Mouse (Mus musculus) cortical plate, adult 2 months (tissue): ENCODE results near the gene Gm44511.

Experiments used
- CTCF ChIP-seq: fragments of 200-500 bp; IDR thresholded peaks from 2 replicates; pipeline ENCODE4 v1.5.1; 2011; ENCODE audit warnings: mild to moderate bottlenecking, control low read depth, low read length; ENCODE audit not compliant: insufficient read depth; ENCODE audit errors: extremely low read depth
- POLR2A ChIP-seq: fragments of 200-500 bp; IDR thresholded peaks from 2 replicates; pipeline ENCODE4 v1.6.1; 2011; ENCODE audit warnings: mild to moderate bottlenecking, low read length, control low read depth; ENCODE audit not compliant: insufficient read depth; ENCODE audit errors: extremely low read depth

DNA sequence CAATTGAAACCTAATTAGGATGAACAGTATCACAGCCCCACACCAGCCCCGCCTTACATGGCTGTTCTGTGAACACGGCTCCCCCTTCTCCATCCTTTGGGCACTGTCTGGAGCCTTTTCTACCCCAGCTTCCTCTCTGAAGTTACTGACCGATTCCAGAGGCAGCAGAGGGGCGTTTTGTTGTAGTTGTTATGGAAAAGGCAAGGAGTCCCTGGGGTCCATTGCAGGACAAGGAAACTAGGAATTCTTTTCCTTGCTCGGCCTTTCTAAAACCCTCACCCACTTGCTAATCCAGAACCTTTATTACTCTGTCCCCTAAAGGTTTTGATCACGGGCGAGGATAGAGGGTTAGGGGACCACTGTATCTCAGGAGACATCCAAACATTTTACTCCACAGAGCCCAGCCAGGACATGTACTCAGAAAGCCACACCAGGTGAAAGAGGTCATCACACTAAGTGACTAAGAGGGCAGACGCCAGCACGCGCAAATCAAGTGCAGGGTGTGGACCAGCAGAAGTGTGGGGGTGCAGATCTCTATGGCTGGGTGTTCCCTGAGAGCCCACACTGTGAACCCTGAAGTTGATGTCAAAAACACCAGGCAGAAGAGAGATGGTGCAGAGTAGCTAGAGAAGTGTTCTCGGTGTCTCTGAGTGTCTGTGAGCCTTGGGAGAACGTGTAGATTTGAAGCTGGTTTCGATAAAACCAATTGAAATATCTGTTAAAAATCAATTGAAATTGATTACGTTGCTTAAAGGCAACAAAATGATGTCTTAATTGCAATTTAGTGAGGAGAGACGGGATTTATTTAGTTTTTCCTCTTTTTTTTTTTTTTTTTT, 28.0 kb downstream of the Gm44511 start:
- TF ChIP-seq CTCF (no peak), POLR2A (no peak)
